Mouse (Mus musculus): Measurements from ENCODE around the gene Rtn1.

DNA sequence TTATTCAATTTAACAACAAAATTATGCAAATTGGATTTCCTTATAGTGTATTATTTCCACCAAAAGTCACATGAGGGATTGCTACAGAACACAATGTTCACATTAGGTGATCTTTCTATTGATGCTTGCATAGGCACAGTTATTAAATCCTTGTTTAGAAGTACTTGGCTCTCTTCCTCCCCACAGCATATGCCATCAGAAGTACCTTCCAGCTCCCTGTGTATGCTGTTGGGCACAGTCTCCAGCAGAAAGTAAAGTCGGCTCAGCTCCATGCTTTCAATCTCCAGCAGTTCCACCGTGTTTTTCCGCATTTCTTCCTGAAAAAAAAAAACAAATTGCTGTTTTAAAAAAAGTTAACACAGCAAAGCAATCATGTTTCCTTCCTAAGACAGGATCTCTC is 230.5 kb downstream of the Rtn1 start:
- no peak for TF ChIP-seq CTCF (IDR thresholded peaks at IDR 0.05; ENCODE audit: extremely low read depth, insufficient read depth, low read length)
- TF ChIP-seq POLR2A (IDR thresholded peaks at IDR 0.05; ENCODE audit: extremely low read depth, insufficient read depth, low read length), result no peak
